Mouse (Mus musculus) stomach, embryonic 15.5 days (tissue): ENCODE data around the gene Glrx5. TPM values are rescaled to one million over a fixed set of nuclear protein-coding genes. Genes with fewer than 3 reads are reported as not detected.

Experiments used
- ATAC-seq: fragments of 200-750 bp; cut with Nextera tagmentation; 2 replicates; pipeline ENCODE4 v1.8.0; 2017; ENCODE audit warnings: low read depth, moderate number of reproducible peaks, moderate TSS enrichment; ENCODE audit not compliant: insufficient read depth, low FRiP score
- H3K27ac ChIP-seq: fragments of 300-500 bp; sonication (generic); 2 replicates; pipeline ENCODE4 v1.5.1; 2015; ENCODE audit warnings: mild to moderate bottlenecking, inconsistent platforms
- H3K27me3 ChIP-seq: fragments of 300-500 bp; sonication (generic); replicated peaks from 2 replicates; pipeline ENCODE4 v1.6.1; 2015; ENCODE audit warnings: inconsistent platforms
- H3K36me3 ChIP-seq: fragments of 300-500 bp; sonication (generic); 2 replicates; pipeline ENCODE4 v1.6.1; 2015; ENCODE audit warnings: inconsistent platforms
- H3K4me1 ChIP-seq: fragments of 300-500 bp; sonication (generic); 2 replicates; pipeline ENCODE4 v1.6.1; 2015; ENCODE audit warnings: inconsistent platforms
- H3K4me2 ChIP-seq: fragments of 300-500 bp; sonication (generic); 2 replicates; pipeline ENCODE4 v1.6.1; 2015; ENCODE audit warnings: mild to moderate bottlenecking, inconsistent platforms
- H3K4me3 ChIP-seq: fragments of 300-500 bp; sonication (generic); replicated peaks from 2 replicates; pipeline ENCODE4 v1.5.1; 2015; ENCODE audit warnings: inconsistent platforms
- H3K9ac ChIP-seq: fragments of 300-500 bp; sonication (generic); 2 replicates; pipeline ENCODE4 v1.6.1; 2015; ENCODE audit warnings: inconsistent platforms
- H3K9me3 ChIP-seq: fragments of 300-500 bp; sonication (generic); 2 replicates; pipeline ENCODE4 v1.6.1; 2016; ENCODE audit warnings: inconsistent platforms
- WGBS: fragments of 180-500 bp; shearing (Covaris S2); methylation state at CpG from one replicate; pipeline ENCODE4 v1.1.7; 2015; 5-methylcytosine and 5-hydroxymethylcytosine counted together
- polyA plus RNA-seq: library from polyadenylated mRNA; unstranded; fragments of >200 nt; fragmentation: Nextera tagmentation; extraction: Ambion mirVana; gene quantifications from 2 replicates; pipeline ENCODE4 v1.2.1, GENCODE M21; 2015

Gene Glrx5
- polyA plus RNA-seq, 1 experiment from 2014 or later: 193 TPM

DNA sequence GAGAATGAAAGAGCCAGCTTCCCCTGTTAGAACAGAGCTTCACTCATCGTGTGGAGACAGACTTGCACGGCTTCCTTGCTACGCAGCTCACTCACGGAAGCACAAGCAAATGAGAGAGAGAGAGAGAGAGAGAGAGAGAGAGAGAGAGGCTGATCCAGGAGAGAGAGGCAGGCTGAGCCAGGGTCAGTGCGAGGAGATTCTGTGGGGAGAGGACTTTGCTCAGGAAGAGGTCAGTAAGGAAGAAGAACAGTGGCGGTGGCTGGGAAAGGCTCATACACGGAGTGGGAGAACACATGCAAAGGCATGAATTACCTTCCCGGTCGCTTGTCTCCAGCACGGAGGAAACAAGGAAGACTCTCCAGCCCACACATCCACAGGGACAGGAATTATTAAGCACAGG, 35.3 kb upstream of the Glrx5 start:
- Histone ChIP-seq H3K4me2 (no peak overlapping the region), H3K4me1 (peaks cover 5% of the 10 kb centered on the region; the same call in 1 of the 2 replicates), H3K27ac (no peak overlapping the region), H3K4me3 (no peak overlapping the region), H3K9me3 (no peaks in the 10 kb centered on the region), H3K27me3 (no peaks in the 10 kb centered on the region), H3K9ac (no peak overlapping the region), H3K36me3 (no peaks in the 10 kb centered on the region)
- WGBS: 79% methylated on average over 10 of the region's 10 CpGs
- ATAC-seq: no peak

DNA sequence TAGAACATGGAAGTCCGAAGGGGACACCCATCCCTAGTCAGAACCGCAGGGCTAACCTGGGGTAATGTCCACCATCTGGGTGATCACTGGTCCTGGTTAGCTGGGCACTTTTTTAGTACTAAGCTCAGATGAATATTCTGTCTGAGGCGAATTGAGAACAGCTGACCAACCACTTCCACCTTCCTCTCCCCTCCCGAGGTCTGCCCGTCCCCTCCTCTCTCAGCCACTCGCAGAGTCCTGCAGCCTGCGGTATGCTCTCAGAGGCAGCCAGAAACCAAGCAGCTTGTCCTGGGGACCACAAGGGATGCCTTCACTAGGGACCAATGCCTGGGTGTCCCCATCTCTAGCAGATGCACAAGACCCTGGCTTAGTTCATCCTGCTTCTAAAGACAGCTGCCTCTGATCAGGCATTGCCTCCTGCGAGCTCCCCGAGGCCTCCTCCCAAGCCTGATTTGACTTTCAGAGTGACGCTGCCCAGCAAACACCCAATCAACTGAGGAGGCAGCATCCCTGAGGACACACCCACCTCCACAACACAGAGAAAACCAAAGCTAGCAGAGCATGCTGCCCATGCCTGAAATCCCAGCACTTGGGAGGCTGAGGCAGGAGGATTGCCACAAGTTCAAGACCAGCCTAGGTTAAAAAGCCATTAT, 34.7 kb upstream of the Glrx5 start:
- Histone ChIP-seq H3K36me3 (no peaks in the 10 kb centered on the region), H3K9ac (no peak overlapping the region), H3K27ac (no peak overlapping the region), H3K9me3 (no peaks in the 10 kb centered on the region), H3K4me1 (peaks cover 8% of the 10 kb centered on the region; the same call in 1 of the 2 replicates), H3K4me2 (no peak overlapping the region), H3K4me3 (no peak overlapping the region), H3K27me3 (no peaks in the 10 kb centered on the region)
- no peak for ATAC-seq
- 77% methylated on average over 10 of the region's 10 CpGs for WGBS

DNA sequence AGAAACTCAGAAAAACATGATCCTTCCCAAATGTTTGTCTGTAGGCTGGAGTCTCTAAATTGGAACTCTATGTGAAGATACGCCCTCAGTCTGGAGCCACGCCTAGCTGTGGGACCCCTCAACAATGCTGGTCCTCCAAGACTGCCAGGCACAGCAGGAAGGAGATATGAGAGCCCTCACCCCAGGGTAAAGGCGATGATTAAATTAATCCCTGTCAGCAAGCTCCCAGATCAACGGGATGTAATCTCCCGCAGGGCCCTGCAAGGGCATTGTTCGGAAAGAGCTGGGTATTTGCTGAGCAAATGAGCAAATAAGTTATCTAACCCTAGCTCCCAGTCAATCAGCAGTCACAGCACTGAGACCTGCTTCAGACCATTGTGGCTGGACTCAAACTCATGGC, 33.9 kb upstream of the Glrx5 start:
- 68% methylated on average over 6 of the region's 6 CpGs for WGBS
- Histone ChIP-seq H3K9ac (no peak overlapping the region), H3K4me2 (no peak overlapping the region), H3K9me3 (no peaks in the 10 kb centered on the region), H3K4me3 (no peak overlapping the region), H3K27ac (no peak overlapping the region), H3K4me1 (peaks cover 10% of the 10 kb centered on the region; the same call in 1 of the 2 replicates), H3K36me3 (no peaks in the 10 kb centered on the region), H3K27me3 (no peaks in the 10 kb centered on the region)
- ATAC-seq: 0 out of 2 replicates have a peak, but pooled peaks have one; percentile 12

DNA sequence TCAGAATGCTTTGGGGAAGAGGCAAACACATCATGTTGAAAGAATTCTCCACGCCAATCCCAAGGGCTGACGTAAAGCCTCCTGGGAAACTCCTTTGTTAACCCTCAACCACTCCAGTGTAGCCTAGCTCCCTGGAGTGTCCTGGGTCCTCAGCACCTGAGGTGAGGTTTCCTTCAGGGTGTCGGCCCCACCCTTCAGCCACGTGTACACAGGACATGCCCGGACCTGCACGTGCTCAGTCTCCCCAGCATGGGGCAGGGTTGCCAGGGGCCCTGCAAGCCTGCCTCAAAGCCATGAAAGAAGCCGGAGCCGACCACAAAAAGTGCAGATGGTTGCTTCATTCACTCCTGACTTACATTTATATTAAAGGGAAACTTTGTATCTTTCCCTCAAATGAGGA, 33.3 kb upstream of the Glrx5 start:
- no peak for ATAC-seq

DNA sequence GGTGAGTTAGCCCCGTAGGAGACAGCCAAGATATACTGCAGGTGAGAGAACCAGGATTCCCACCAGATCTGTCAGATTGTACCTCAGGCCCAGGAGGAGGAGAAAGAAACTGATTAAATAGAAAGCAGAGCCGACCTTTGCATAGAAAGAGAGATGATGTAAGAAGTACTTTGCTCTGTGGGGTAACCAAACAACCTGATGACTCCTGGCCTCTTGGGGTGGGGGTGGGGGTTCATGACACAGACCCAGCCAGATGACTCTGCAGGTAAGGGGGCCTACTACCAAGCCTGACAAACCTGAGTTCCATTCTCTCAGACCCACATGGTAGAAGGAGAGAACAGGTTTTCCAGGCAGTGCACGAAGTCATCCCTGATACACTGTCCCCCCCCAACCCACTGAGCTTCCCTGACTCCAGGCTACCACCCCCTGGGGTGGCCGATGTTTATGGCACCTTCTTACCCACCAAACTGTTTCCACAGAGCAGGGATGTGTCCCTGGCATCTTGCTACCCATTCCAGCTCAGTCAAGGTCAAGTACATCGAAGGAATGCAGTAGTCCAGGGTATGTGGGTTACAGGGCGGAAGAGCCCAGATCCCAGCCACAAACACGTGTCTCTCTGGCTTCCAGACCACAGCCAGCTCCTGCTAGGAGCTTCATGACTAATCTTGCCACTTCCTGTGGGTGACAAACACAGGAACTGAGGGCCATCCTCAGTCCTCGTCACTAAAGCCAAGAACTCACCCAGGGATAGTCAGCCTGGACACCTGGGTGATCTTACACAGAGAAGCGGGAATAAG, 31.8 kb upstream of the Glrx5 start:
- peaks cover 19% of the 10 kb centered on the region for H3K4me1 ChIP-seq
- 70% methylated on average over 9 of the region's 9 CpGs for WGBS
- H3K36me3 ChIP-seq: no peaks in the 10 kb centered on the region
- H3K4me3 ChIP-seq: no peak overlapping the region
- no peaks in the 10 kb centered on the region for H3K9me3 ChIP-seq
- H3K27me3 ChIP-seq: no peaks in the 10 kb centered on the region
- H3K9ac ChIP-seq: no peak overlapping the region
- no peak for ATAC-seq
- H3K4me2 ChIP-seq: no peak overlapping the region
- H3K27ac ChIP-seq: no peak overlapping the region

More for the DNA sequence above, 33.3 kb upstream of the Glrx5 start:
- WGBS: 51% methylated on average over 8 of the region's 8 CpGs
- no peak overlapping the region for H3K9ac ChIP-seq
- no peak overlapping the region for H3K4me3 ChIP-seq
- no peaks in the 10 kb centered on the region for H3K9me3 ChIP-seq
- no peaks in the 10 kb centered on the region for H3K36me3 ChIP-seq
- no peak overlapping the region for H3K27ac ChIP-seq
- H3K27me3 ChIP-seq: no peaks in the 10 kb centered on the region
- H3K4me2 ChIP-seq: no peak overlapping the region
- H3K4me1 ChIP-seq: peaks cover 14% of the 10 kb centered on the region

DNA sequence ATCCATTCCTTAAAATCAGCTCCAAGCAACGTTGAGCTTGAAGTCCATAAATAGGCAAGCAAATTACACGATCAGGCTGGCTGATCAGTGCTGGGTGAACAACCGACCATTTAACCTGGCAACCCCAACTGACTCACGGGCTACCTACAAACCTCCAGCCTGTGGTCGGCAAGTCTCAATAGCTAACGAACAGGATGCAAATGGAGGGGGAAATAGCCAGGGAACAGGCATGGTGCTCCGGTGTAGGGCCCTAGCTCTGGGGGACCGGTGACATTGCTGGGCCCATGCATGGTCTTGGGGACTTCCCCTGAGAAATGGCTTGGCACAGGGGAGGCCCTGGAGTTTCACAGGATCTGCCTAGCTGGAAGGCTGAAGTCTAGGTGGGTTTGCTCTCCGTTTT, 31.2 kb upstream of the Glrx5 start:
- 81% methylated on average over 9 of the region's 9 CpGs for WGBS
- Histone ChIP-seq H3K27ac (no peak overlapping the region), H3K4me3 (no peak overlapping the region), H3K9ac (no peak overlapping the region), H3K9me3 (no peaks in the 10 kb centered on the region), H3K4me1 (peaks cover 14% of the 10 kb centered on the region; the same call in 1 of the 2 replicates), H3K36me3 (no peaks in the 10 kb centered on the region), H3K4me2 (no peak overlapping the region), H3K27me3 (no peaks in the 10 kb centered on the region)
- no peak for ATAC-seq

DNA sequence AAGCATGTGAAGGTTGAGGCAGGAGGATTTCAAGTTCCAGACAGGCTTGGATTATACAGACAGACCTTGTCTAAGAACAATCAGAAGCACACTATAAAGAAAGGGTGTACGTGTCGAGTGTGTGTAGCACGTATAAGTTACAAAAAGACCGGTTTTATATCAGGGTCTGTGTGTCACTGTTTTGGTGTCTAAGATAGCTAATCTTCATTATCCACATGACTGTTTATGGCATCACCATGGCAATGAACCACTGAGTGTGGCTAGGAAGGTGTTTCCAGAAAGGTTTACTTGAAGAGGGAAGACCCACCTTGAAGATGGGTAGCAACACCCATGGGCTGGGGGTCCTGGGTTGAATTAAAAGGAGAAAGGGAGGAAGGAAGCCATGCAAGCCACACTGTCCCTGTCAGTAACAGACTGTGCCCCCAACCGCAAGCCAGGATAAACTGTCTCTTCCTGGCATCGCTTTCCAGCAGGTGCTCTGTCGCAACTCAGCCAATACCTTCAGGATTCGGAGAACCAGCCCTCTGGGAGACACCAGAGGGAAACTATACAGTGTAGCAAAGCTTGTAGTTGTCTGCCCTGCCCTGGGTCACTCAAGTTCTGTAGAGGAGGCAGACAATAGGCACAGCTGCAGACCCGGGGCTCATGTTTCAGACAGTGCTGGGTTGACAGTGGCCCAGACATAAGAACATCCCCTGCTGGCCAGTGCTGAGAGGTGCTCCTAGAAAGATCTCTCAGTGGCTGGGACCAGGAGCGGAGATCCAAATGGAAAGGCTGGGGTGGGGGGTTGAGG, 30.0 kb upstream of the Glrx5 start:
- 66% methylated on average over 10 of the region's 10 CpGs for WGBS
- H3K4me3 ChIP-seq: no peak overlapping the region
- peaks cover 14% of the 10 kb centered on the region; the same call in 1 of the 2 replicates for H3K4me1 ChIP-seq
- H3K9me3 ChIP-seq: no peaks in the 10 kb centered on the region
- H3K27ac ChIP-seq: no peak overlapping the region
- 0 out of 2 replicates have a peak, but pooled peaks cover 4% of the 10 kb centered on the region for H3K27me3 ChIP-seq
- H3K36me3 ChIP-seq: no peaks in the 10 kb centered on the region
- H3K4me2 ChIP-seq: no peak overlapping the region
- no peak for ATAC-seq
- H3K9ac ChIP-seq: no peak overlapping the region

DNA sequence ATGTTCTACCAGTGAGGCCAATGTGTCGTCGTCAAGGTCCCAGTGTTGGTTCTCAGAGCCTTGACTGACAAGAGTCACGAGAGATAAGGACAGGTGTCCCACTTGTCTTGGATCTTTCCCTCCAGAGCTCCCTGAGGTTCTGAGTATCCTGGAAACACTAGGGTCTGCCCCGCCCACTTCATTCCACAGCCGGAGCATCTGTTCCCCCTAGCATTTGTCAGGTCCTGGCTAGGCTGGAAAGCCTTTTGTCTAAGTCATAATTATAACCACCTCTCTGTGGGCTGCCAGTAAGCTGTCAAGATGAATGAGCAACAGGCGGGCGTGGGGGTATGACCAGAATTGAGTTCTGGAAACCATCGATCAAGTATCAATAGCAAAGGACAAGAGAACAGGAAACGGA, 29.3 kb upstream of the Glrx5 start:
- WGBS: 55% methylated on average over 9 of the region's 9 CpGs
- no peak for ATAC-seq
- no peaks in the 10 kb centered on the region for H3K36me3 ChIP-seq
- 0 out of 2 replicates have a peak, but pooled peaks cover 11% of the 10 kb centered on the region for H3K27me3 ChIP-seq
- H3K4me2 ChIP-seq: no peak overlapping the region
- peaks cover 14% of the 10 kb centered on the region; the same call in 1 of the 2 replicates for H3K4me1 ChIP-seq
- no peak overlapping the region for H3K9ac ChIP-seq
- H3K4me3 ChIP-seq: no peak overlapping the region
- H3K27ac ChIP-seq: no peak overlapping the region
- no peaks in the 10 kb centered on the region for H3K9me3 ChIP-seq

DNA sequence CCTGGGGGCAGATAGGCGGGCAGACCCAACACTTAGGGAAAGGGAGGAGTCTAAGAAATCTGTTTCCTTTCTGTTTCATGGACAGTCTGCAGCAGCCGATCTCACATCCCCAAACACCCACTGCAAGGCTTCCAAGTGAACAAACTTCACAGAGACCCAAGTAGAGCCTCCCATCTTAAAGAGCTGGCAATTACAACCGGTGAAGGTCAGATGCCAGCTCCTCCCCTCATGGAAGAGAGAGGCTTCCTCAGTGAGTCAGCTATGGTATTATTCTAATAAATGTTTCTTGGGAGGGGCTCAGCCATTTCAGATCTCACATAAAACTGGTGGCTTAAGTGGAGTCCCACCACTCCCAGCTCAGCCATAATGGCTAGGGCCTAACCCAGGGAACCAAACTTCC, 28.8 kb upstream of the Glrx5 start:
- no peaks in the 10 kb centered on the region for H3K9me3 ChIP-seq
- peaks cover 19% of the 10 kb centered on the region for H3K4me1 ChIP-seq
- 52% methylated on average over 3 of the region's 3 CpGs for WGBS
- H3K4me3 ChIP-seq: no peak overlapping the region
- 0 out of 2 replicates have a peak, but pooled peaks cover 16% of the 10 kb centered on the region for H3K27me3 ChIP-seq
- H3K27ac ChIP-seq: no peak overlapping the region
- H3K4me2 ChIP-seq: no peak overlapping the region
- H3K9ac ChIP-seq: no peak overlapping the region
- H3K36me3 ChIP-seq: no peaks in the 10 kb centered on the region
- no peak for ATAC-seq

DNA sequence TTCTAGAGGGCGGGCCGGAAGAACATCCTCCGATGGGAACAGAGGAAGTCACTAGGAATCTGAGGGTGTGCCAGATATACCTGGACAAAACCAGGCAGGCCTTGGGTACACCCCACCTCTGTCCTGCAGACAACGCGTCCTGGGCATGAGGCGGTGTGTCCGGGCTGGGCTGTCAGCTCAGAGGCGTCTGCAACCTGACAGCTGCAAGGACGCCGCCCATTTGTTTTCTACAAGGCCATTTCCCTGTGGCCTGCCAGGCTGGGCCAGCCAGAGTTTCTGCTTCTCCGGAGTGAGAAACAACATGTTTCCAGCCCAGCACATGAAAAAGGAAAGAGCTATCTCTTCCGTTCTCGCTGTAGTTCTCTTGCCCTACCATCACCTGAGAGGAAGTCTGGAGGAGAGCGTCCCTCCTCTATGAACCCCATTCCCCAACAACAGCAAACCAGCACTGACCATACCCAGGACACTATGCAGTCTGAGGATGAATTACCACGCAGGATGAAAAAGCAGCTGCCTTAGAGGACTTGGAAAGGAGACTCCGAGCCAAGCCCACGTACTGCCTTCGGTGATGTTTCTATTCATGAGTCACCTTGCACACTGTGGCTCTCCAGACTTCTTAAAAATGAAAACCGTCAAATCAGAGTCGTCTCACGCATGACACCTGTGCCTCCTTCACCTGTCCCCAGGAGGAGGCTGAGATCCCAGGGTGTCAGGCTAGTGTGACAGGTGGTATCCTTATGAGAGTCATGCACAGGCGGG, 27.4 kb upstream of the Glrx5 start:
- Histone ChIP-seq H3K36me3 (no peaks in the 10 kb centered on the region), H3K27ac (peak overlapping the region; percentile 48), H3K27me3 (0 out of 2 replicates have a peak, but pooled peaks cover 21% of the 10 kb centered on the region), H3K9ac (no peak overlapping the region), H3K4me3 (no peak overlapping the region), H3K4me1 (peaks cover 30% of the 10 kb centered on the region), H3K9me3 (no peaks in the 10 kb centered on the region), H3K4me2 (no peak overlapping the region)
- ATAC-seq: no peak
- WGBS: 58% methylated on average over 22 of the region's 22 CpGs

DNA sequence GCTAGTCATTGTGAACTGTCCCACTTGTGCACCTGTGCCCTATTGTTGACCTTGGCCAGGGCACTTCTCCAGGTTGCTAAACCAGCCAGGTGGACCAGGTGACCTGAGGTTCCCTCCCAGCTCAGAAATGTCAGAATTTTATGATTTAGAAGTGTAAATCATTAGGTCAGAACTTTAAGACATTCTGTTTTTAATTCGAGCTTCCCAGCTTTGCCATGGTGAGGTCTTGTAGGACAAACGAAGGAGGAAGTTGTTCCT, 26.8 kb upstream of the Glrx5 start:
- peak overlapping the region; percentile 48; the same call in 1 of the 2 replicates for H3K27ac ChIP-seq
- no peaks in the 10 kb centered on the region for H3K9me3 ChIP-seq
- peaks cover 32% of the 10 kb centered on the region for H3K4me1 ChIP-seq
- WGBS: 59% methylated on average over 2 of the region's 2 CpGs
- H3K36me3 ChIP-seq: no peaks in the 10 kb centered on the region
- H3K27me3 ChIP-seq: 0 out of 2 replicates have a peak, but pooled peaks cover 21% of the 10 kb centered on the region
- H3K9ac ChIP-seq: no peak overlapping the region
- H3K4me3 ChIP-seq: no peak overlapping the region
- no peak overlapping the region for H3K4me2 ChIP-seq
- ATAC-seq: no peak
